Mouse (Mus musculus): ENCODE results near the gene Klf8.

The Klf8 gene

DNA sequence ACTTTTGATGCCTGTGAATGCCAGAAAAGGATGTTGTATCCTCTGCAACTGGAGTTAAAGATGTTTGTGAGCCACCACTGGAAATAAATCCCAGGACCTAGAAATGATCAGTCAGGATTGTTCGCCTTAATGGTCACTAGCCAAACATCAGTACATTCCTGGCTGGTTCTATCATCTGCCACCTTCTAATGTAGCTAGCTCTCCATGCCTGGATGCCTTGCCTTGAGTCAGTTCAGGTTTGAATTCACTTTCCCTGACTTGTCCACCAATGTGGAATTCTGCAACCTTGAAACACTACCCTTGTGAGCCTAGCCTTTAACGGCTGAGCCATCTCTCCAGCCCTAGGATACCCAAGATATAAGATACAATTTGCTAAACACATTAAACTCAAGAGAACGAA, 202.8 kb downstream of the Klf8 start:
- no peak for DNase-seq

Data from cerebellum, adult 18-20 months (tissue).